Mouse (Mus musculus) cerebellum, adult 2 months (tissue): ENCODE results near the gene Daxx. TPM values are rescaled to one million over a fixed set of nuclear protein-coding genes. Genes with fewer than 3 reads are reported as not detected.
A peak's percentile ranks its signal among the peaks of the same experiment; 100 is the strongest.

Experiments used
- DNase-seq, 2 experiments: peaks; one replicate each; pipeline ENCODE4 v3.0.0; 2021
- H3K27ac ChIP-seq: fragments of 200-500 bp; 2 replicates; pipeline ENCODE4 v1.5.1; 2012; ENCODE audit warnings: low read length, control low read depth, inconsistent platforms; ENCODE audit not compliant: insufficient read depth
- H3K27me3 ChIP-seq: fragments of 200-500 bp; 2 replicates; pipeline ENCODE4 v1.6.1; 2012; ENCODE audit warnings: inconsistent platforms, mild to moderate bottlenecking, low read length, moderate library complexity; ENCODE audit not compliant: control insufficient read depth, insufficient read depth
- H3K4me1 ChIP-seq: fragments of 200-500 bp; 2 replicates; pipeline ENCODE4 v1.6.1; 2011; ENCODE audit warnings: low read length; ENCODE audit not compliant: control insufficient read depth, insufficient read depth
- H3K4me3 ChIP-seq: fragments of 200-500 bp; replicated peaks from 2 replicates; pipeline ENCODE3; 2011; ENCODE audit warnings: mild to moderate bottlenecking, low read depth, low read length, control low read depth; ENCODE audit not compliant: insufficient read depth
- CTCF ChIP-seq: fragments of 200-500 bp; IDR thresholded peaks from 2 replicates; pipeline ENCODE4 v1.5.1; 2011; ENCODE audit warnings: low read depth, mild to moderate bottlenecking, control low read depth, low read length, moderate library complexity, borderline replicate concordance; ENCODE audit not compliant: insufficient read depth
- POLR2A ChIP-seq: fragments of 200-500 bp; IDR thresholded peaks from 2 replicates; pipeline ENCODE4 v1.6.1; 2011; ENCODE audit warnings: low read length, control low read depth, borderline replicate concordance; ENCODE audit not compliant: insufficient read depth
- WGBS: fragments of 180-500 bp; shearing (Covaris S2); methylation state at CpG from one replicate; pipeline ENCODE4 v1.1.7; 2018; 5-methylcytosine and 5-hydroxymethylcytosine counted together
- polyA plus RNA-seq: library from polyadenylated mRNA; depleted of rRNA; stranded (reverse); fragments of >200 nt; gene quantifications from 2 replicates; pipeline ENCODE4 v1.2.3, GENCODE M21; 2012

Gene Daxx
- polyA plus RNA-seq, 1 experiment: 30.4 TPM

DNA sequence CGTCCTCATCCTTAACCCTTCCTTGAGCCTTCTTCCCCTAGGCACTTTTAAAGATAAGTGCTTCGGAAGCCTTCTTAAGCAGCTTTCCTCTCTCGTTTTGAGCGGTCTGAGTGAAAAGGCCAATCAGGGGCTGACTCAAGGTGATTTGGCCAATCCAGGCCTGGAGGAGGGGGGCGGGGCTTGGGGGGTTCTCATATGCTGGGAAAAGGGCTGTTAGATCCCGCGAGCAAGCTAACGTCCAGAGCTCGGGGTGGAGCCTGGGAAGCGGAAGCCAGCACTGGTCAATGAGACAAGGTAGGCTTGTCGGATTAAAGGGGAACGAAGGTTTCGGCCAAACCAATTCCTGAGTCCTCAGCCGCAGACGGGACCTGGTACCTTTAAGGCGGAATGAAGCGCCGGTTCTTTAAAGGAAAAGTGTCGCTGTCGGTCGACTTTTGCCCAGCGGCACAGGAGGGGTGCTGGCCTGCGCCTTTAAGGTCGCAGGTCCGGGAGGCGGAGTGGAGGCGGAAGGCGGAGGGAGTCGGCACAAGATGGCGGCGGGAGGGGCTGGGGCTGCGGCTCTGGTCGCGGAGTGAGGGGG lies 6.5 kb downstream of the Daxx start, which contains the start of the genes Tapbp and Zbtb22:
Tapbp (plus strand) TSS at position 229 of the 580 bp plus-strand sequence.
Zbtb22 (plus strand) TSS at position 234 of the 580 bp plus-strand sequence.
- DNase-seq: peak; percentile 98 to 99
- Histone ChIP-seq H3K4me1 (peaks cover 11% of the 10 kb centered on the region), H3K4me3 (peak within 1 kb of the TSS; percentile 68), H3K27me3 (no peaks in the 10 kb centered on the region), H3K27ac (no peak within 1 kb of the TSS)
- under 1% methylated on average over 34 of the region's 34 CpGs for WGBS
- TF ChIP-seq CTCF (no peak), POLR2A (no peak)

DNA sequence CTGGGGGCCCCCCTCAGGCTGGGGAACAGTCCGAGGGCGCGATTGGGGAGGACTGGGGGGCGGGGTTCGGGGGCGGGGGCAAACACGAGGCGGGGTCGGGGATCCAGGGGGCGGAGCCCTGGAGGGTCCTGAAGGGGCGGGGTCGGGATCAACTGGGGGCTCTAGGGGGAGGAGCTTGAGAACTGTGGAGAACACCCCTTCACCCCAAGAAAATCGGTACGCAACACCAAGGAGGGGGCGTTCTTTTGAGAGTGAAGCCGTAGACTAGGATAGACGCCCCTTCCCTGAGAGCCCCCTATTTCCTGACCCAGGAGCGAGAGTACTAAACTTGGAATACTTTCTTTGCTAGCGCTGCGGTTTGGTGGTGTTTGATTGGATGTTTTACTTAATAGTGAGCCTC lies 7.1 kb downstream of the Daxx start:
- 1% methylated on average over 15 of the region's 20 CpGs for WGBS
- H3K27me3 ChIP-seq: no peaks in the 10 kb centered on the region
- peak overlapping the region; percentile 68 for H3K4me3 ChIP-seq
- peaks cover 11% of the 10 kb centered on the region for H3K4me1 ChIP-seq
- peak in 1 of 2 experiments; percentile 57 for DNase-seq
- no peak overlapping the region for H3K27ac ChIP-seq
- TF ChIP-seq POLR2A: no peak
- no peak for TF ChIP-seq CTCF

DNA sequence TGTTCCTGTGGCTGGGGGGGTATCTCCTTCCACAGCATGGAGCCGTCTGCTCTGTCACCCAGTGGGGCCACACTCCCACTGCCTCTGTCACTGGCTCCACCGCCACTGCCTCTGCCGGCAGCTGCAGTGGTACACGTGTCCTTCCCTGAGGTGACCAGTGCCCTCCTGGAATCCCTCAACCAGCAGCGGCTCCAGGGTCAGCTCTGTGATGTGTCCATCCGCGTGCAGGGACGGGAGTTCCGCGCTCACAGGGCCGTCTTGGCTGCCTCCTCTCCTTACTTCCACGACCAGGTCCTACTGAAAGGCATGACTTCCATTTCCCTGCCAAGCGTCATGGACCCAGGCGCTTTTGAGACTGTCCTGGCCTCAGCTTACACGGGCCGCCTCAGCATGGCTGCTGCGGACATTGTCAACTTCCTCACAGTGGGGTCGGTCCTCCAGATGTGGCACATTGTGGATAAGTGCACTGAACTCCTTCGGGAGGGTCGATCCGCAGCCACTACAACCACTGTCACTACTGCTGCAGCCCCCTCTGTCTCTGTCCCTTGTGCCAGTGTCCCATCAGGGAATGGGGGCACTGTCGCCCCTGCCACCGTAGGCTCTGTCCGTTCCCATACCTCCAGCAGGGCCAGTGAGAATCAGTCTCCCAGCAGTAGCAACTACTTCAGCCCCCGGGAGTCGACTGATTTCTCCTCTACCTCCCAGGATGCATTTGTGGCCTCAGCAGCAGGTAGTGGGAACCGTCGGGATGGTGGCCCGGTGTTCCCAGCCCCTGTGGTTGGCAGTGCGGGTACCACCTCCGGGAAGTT lies 7.8 kb downstream of the Daxx start:
- H3K27me3 ChIP-seq: no peaks in the 10 kb centered on the region
- TF ChIP-seq CTCF (no peak), POLR2A (no peak)
- H3K27ac ChIP-seq: no peak overlapping the region
- H3K4me1 ChIP-seq: peaks cover 11% of the 10 kb centered on the region
- peak in 1 of 2 experiments; percentile 42 for DNase-seq
- peak overlapping the region; percentile 68 for H3K4me3 ChIP-seq
- WGBS: 56% methylated on average over 31 of the region's 31 CpGs

- WGBS: 75% methylated on average over 18 of the region's 18 CpGs
- DNase-seq: peak in 1 of 2 experiments; percentile 15
Observed at GRCm38 (mm10) chr17:33917656-33918292, 8.6 kb downstream of the Daxx start.

GRCm38 (mm10) chr17:33918293-33919203 lies 9.3 kb downstream of the Daxx start:
- Histone ChIP-seq H3K27me3 (no peaks in the 10 kb centered on the region), H3K4me1 (peaks cover 11% of the 10 kb centered on the region), H3K27ac (no peak overlapping the region), H3K4me3 (peak overlapping the region; percentile 98)
- WGBS: 51% methylated on average over 37 of the region's 37 CpGs
- peak; percentile 22 to 27 for DNase-seq
- TF ChIP-seq POLR2A: no peak
- no peak for TF ChIP-seq CTCF

More at GRCm38 (mm10) chr17:33917656-33918292, 8.6 kb downstream of the Daxx start:
- Histone ChIP-seq H3K27ac (no peak overlapping the region), H3K27me3 (no peaks in the 10 kb centered on the region), H3K4me3 (no peak overlapping the region), H3K4me1 (peaks cover 11% of the 10 kb centered on the region)
- no peak for TF ChIP-seq CTCF
- no peak for TF ChIP-seq POLR2A

- Histone ChIP-seq H3K27ac (peak overlapping the region; percentile 26), H3K27me3 (no peaks in the 10 kb centered on the region), H3K4me1 (peaks cover 11% of the 10 kb centered on the region), H3K4me3 (peak overlapping the region; percentile 98)
- peak; percentile 68 to 69 for DNase-seq
- TF ChIP-seq POLR2A (no peak), CTCF (0 out of 2 replicates have a peak, but pooled peaks have one; percentile 26)
- 1% methylated on average over 52 of the region's 52 CpGs for WGBS
Observed at GRCm38 (mm10) chr17:33919351-33920281, 10.4 kb downstream of the Daxx start.
